Mouse (Mus musculus) forebrain, postnatal 0 days (tissue): ENCODE results near the gene Rnf183. TPM values are rescaled to one million over a fixed set of nuclear protein-coding genes. Genes with fewer than 3 reads are reported as not detected.

Experiments
- ATAC-seq: fragments of 200-750 bp; cut with Nextera tagmentation; 2 replicates; pipeline ENCODE4 v1.8.0; 2017; ENCODE audit warnings: mild to moderate bottlenecking, moderate library complexity
- DNase-seq: peaks from one replicate; pipeline ENCODE4 v3.0.0-alpha.2; 2015
- H3K27ac ChIP-seq: fragments of 300-500 bp; sonication (generic); 2 replicates; pipeline ENCODE4 v1.5.1; 2014; ENCODE audit warnings: low read depth, mild to moderate bottlenecking, antibody characterized with exemption, low read length, moderate library complexity, mixed read lengths
- H3K27me3 ChIP-seq: fragments of 300-500 bp; sonication (generic); 2 replicates; pipeline ENCODE4 v1.6.1; 2014; ENCODE audit warnings: mild to moderate bottlenecking, low read length, mixed read lengths; ENCODE audit not compliant: insufficient read depth
- H3K36me3 ChIP-seq: fragments of 300-500 bp; sonication (generic); 2 replicates; pipeline ENCODE4 v1.6.1; 2014; ENCODE audit warnings: mild to moderate bottlenecking, moderate library complexity; ENCODE audit not compliant: insufficient read depth
- H3K4me1 ChIP-seq: fragments of 300-500 bp; sonication (generic); 2 replicates; pipeline ENCODE4 v1.6.1; 2014; ENCODE audit warnings: antibody characterized with exemption; ENCODE audit not compliant: insufficient read depth
- H3K4me2 ChIP-seq: fragments of 300-500 bp; sonication (generic); 2 replicates; pipeline ENCODE4 v1.6.1; 2014; ENCODE audit warnings: low read depth, mild to moderate bottlenecking, moderate library complexity
- H3K4me3 ChIP-seq: fragments of 300-500 bp; sonication (generic); 2 replicates; pipeline ENCODE4 v1.5.1; 2014; ENCODE audit warnings: low read depth, low read length, mixed read lengths
- H3K9ac ChIP-seq: fragments of 300-500 bp; sonication (generic); 2 replicates; pipeline ENCODE4 v1.6.1; 2014; ENCODE audit warnings: mild to moderate bottlenecking
- H3K9me3 ChIP-seq: fragments of 300-500 bp; sonication (generic); 2 replicates; pipeline ENCODE4 v1.6.1; 2016; ENCODE audit warnings: low read length
- CTCF ChIP-seq: sonication (generic); IDR thresholded peaks from 2 replicates; pipeline ENCODE4 v1.5.1; 2016; ENCODE audit warnings: antibody characterized with exemption, control low read depth, low read depth
- WGBS: fragments of 180-500 bp; shearing (Covaris S2); extraction: QIAGEN DNeasy Blood & Tissue Kit; methylation state at CpG from one replicate; pipeline ENCODE4 v1.1.7; 2014; 5-methylcytosine and 5-hydroxymethylcytosine counted together
- polyA plus RNA-seq: library from polyadenylated mRNA; unstranded; fragments of >200 nt; fragmentation: Nextera tagmentation; extraction: Ambion mirVana; gene quantifications from 2 replicates; pipeline ENCODE4 v1.2.1, GENCODE M21; 2015
- total RNA-seq: library from RNA; depleted of rRNA; stranded (reverse); fragments of >200 nt; gene quantifications from 2 replicates; pipeline ENCODE4 v1.2.3, GENCODE M21; 2014

Rnf183 gene
- total and polyA plus RNA-seq, 2 experiments from 2014 or later: 0.31 to 1.3 TPM

DNA sequence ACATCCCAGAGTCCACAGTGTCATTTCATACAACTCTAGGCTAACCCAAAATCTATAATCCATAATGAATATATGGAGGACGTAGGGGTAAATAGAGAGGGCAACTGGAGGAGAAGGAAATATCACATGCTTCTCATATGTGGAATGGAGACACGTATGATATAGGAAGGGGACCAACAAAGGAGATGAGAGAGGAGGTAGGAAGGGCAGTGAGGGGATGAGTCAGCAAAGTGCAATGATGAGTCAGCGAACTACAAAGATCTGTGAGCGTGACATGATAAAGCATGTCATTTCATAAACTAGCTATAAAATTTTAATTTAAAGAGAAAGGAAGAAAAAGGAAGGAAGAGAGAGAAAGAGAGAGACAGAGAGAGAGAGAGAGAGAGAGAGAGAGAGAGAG lies 3.5 kb downstream of the Rnf183 start:
- no peaks in the 10 kb centered on the region for H3K4me1 ChIP-seq

DNA sequence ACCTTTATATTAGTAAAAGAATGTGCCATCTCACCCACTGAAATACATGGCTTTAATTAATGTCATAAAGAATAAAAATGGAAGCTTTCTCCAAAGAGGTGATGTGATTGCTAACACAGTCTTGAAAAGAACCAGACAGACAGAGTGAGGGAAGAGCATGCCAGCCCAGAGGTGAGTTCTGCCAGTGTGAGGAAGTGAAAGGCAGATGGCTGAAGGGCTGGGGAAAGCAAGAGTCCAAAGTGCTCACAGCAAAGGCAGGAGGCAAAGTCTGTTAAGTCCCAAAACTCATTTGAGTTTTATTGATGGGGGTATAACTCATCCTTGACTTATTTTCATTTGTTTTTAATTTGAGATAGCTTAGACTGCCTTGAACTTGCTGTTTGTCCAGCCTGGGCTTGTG lies 4.4 kb downstream of the Rnf183 start:
- H3K9me3 ChIP-seq: no peaks in the 10 kb centered on the region

More for the DNA sequence above, 3.5 kb downstream of the Rnf183 start:
- H3K27me3 ChIP-seq: no peaks in the 10 kb centered on the region
- no peak overlapping the region for H3K4me2 ChIP-seq
- H3K36me3 ChIP-seq: no peaks in the 10 kb centered on the region
- H3K27ac ChIP-seq: no peak overlapping the region
- H3K9me3 ChIP-seq: no peaks in the 10 kb centered on the region
- no peak for DNase-seq
- H3K4me3 ChIP-seq: no peak overlapping the region
- ATAC-seq: no peak
- no peak for TF ChIP-seq CTCF
- WGBS: 83% methylated on average over 4 of the region's 4 CpGs
- H3K9ac ChIP-seq: no peak overlapping the region

DNA sequence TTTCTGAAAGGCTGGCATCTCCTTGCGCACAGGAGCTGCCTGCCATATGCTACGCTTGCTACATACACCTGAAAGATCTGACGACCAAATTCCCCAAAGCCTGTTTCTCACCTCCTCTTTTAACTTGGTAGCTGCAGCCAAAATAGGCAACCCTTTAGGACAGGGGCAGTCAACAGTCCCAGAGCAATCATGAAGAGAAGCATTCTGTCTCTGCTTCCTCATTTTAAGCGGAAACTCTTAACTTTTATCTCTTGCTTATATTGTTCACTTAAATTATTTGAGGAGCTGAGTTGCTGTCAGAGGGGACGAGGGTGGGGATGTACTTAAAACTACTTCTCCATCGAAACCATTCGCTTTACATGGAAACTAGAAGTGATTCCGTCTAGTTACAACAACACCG lies 5.4 kb downstream of the Rnf183 start:
- H3K4me3 ChIP-seq: no peak overlapping the region
- H3K4me2 ChIP-seq: no peak overlapping the region
- H3K9ac ChIP-seq: no peak overlapping the region
- no peak for TF ChIP-seq CTCF
- H3K4me1 ChIP-seq: no peaks in the 10 kb centered on the region
- no peaks in the 10 kb centered on the region for H3K27me3 ChIP-seq
- H3K27ac ChIP-seq: no peak overlapping the region
- no peak for DNase-seq
- no peaks in the 10 kb centered on the region for H3K9me3 ChIP-seq
- no peak for ATAC-seq
- WGBS: 88% methylated on average over 9 of the region's 9 CpGs
- H3K36me3 ChIP-seq: peaks cover 16% of the 10 kb centered on the region; the same call in 1 of the 2 replicates

More for the DNA sequence above, 4.4 kb downstream of the Rnf183 start:
- DNase-seq (no peak), ATAC-seq (no peak)
- TF ChIP-seq CTCF: no peak
- no peaks in the 10 kb centered on the region for H3K27me3 ChIP-seq
- H3K27ac ChIP-seq: no peak overlapping the region
- H3K36me3 ChIP-seq: peaks cover 6% of the 10 kb centered on the region; the same call in 1 of the 2 replicates
- H3K4me1 ChIP-seq: no peaks in the 10 kb centered on the region
- no peak overlapping the region for H3K9ac ChIP-seq
- H3K4me3 ChIP-seq: no peak overlapping the region
- no peak overlapping the region for H3K4me2 ChIP-seq

DNA sequence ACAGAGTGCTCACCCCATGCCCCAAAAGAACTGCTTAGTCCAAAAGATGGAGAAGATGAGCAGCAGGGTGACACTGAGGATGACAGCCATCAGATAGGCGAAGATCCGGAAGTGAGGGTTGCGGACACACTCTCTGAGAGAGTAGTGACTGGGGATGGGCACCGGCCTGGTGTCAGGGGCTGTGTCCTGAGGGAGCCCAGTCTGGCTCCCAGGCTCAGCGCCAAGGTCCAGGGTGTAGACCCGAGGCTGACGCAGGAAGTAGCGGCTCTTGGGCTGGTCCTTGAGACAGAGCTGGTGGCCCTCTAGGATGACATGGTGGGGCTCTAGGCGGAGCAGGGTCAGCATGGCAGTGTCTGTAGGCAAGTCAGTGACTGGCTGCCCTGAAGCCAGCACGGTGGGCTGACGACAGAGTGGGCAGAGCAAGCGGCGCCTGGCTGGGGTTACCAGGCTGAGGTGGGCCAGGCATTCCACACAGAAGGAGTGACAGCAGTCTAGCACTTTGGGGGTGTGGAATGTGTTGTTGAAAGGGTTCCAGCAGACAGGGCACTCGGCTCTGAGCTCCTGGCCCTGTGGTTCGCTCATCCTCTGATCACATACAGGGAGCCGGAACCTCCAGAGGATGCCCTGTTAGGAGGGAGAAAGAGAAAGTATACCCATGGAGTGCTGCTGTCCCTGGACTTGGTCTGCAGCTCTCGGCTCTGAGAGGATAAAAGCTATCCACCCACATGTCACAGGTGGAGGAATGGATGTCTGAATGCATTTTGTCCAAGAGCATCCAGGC lies 6.9 kb downstream of the Rnf183 start:
- WGBS: 77% methylated on average over 17 of the region's 17 CpGs
- Histone ChIP-seq H3K4me2 (no peak overlapping the region), H3K27me3 (no peaks in the 10 kb centered on the region), H3K4me3 (no peak overlapping the region), H3K9me3 (no peaks in the 10 kb centered on the region), H3K36me3 (peaks cover 27% of the 10 kb centered on the region), H3K27ac (no peak overlapping the region), H3K4me1 (no peaks in the 10 kb centered on the region), H3K9ac (no peak overlapping the region)
- no peak for DNase-seq
- ATAC-seq: no peak
- no peak for TF ChIP-seq CTCF

DNA sequence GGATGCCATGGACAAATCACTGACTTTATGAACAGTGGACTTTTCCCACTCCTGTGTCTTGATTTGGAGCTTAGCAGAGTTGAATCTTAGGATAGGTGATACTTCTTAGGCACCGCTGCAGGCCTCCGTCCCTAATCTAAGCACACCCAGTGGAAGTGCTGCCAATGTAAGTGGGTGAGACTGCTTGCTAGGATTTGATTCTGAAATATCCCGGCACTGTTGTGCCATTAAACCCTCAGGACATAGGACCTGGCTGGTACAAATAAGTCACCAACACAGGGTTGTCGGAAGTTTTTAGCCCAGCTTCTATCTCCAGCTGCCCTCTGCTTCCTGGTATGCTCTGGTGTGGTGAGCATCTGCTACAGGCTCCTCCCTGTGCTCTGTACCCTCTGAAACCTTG lies 9.2 kb downstream of the Rnf183 start:
- H3K4me3 ChIP-seq: no peak overlapping the region
- no peak overlapping the region for H3K4me2 ChIP-seq
- H3K27me3 ChIP-seq: no peaks in the 10 kb centered on the region
- no peaks in the 10 kb centered on the region for H3K4me1 ChIP-seq
- WGBS: 93% methylated on average over 4 of the region's 4 CpGs
- no peak for ATAC-seq
- no peak for TF ChIP-seq CTCF
- H3K9me3 ChIP-seq: no peaks in the 10 kb centered on the region
- no peak overlapping the region for H3K27ac ChIP-seq
- no peak for DNase-seq
- no peak overlapping the region for H3K9ac ChIP-seq
- H3K36me3 ChIP-seq: peaks cover 49% of the 10 kb centered on the region

DNA sequence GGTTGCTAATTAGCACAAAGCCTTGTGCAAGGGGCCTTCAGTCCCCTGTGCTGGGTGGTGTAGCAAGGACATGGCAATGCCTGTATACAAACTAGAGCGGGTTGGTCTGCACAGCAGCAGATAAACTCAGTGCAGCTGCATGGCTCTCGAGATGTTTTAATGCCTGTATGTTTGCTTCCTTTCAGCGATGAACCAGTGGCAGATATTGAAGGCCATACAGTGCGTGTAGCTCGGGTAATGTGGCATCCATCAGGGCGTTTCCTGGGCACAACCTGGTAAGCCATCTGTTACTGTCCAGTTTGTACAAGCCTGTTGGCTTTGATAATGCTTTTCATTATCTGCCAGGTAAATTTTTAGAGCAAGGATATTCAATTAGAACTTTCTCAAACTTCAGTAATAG lies 16.0 kb downstream of the Rnf183 start:
- no peak for TF ChIP-seq CTCF
- Histone ChIP-seq H3K9ac (no peak overlapping the region), H3K27ac (no peak overlapping the region), H3K4me1 (no peaks in the 10 kb centered on the region), H3K9me3 (no peaks in the 10 kb centered on the region), H3K4me2 (no peak overlapping the region), H3K27me3 (no peaks in the 10 kb centered on the region), H3K36me3 (peaks cover 97% of the 10 kb centered on the region), H3K4me3 (no peak overlapping the region)
- DNase-seq (no peak), ATAC-seq (no peak)
- 91% methylated on average over 6 of the region's 6 CpGs for WGBS

DNA sequence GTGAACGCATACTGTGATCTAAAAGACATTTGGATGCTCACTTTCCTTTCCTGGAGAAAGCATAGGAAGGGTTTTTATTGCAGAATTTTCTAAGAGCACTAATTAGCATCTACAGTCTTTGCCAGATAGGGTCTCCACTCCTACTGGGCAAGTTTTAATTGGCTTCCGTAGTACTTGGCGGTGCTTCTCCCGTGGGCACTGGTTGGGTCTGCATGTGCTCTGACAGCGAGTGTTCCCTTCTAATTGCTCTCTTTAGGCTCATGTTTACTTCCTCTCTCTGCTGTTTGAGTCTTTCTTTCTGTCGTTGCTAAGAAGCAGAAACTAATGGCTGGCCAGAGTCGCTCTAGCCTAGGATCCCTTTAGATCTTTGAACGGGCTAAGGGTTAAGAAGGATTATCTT lies 16.6 kb downstream of the Rnf183 start:
- 46% methylated on average over 8 of the region's 8 CpGs for WGBS
- ATAC-seq: peak; percentile 83

More for the DNA sequence above, 16.6 kb downstream of the Rnf183 start:
- H3K4me2 ChIP-seq: no peak overlapping the region
- H3K4me3 ChIP-seq: no peak overlapping the region
- H3K9ac ChIP-seq: no peak overlapping the region
- no peaks in the 10 kb centered on the region for H3K27me3 ChIP-seq
- H3K27ac ChIP-seq: no peak overlapping the region
- peaks cover 94% of the 10 kb centered on the region for H3K36me3 ChIP-seq
- H3K4me1 ChIP-seq: no peaks in the 10 kb centered on the region
- no peaks in the 10 kb centered on the region for H3K9me3 ChIP-seq
- TF ChIP-seq CTCF: no peak
- peak; percentile 41 for DNase-seq
